Mouse (Mus musculus) ES-Bruce4 (cell line): ENCODE data around the gene Hrh2. TPM values are rescaled to one million over a fixed set of nuclear protein-coding genes. Genes with fewer than 3 reads are reported as not detected.

Experiments
- H3K27ac ChIP-seq: 2 replicates; pipeline ENCODE4 v1.5.1; 2012; ENCODE audit warnings: low read length, inconsistent platforms; ENCODE audit not compliant: insufficient read depth
- H3K27me3 ChIP-seq: 2 replicates; pipeline ENCODE4 v1.6.1; 2012; ENCODE audit warnings: mild to moderate bottlenecking, low read length, inconsistent platforms; ENCODE audit not compliant: control insufficient read depth, poor library complexity, insufficient read depth, severe bottlenecking
- H3K36me3 ChIP-seq: 2 replicates; pipeline ENCODE4 v1.6.1; 2012; ENCODE audit warnings: inconsistent platforms, mild to moderate bottlenecking, low read length, moderate library complexity; ENCODE audit not compliant: control insufficient read depth, poor library complexity, insufficient read depth, severe bottlenecking
- H3K4me1 ChIP-seq: one replicate; pipeline ENCODE4 v1.8.1; 2011; ENCODE audit warnings: low read length; ENCODE audit not compliant: control insufficient read depth, insufficient read depth
- H3K4me3 ChIP-seq: 2 replicates; pipeline ENCODE4 v1.5.1; 2011; ENCODE audit warnings: low read depth, mild to moderate bottlenecking, low read length
- H3K9ac ChIP-seq: 2 replicates; pipeline ENCODE4 v1.6.1; 2012; ENCODE audit warnings: low read depth, mild to moderate bottlenecking, inconsistent platforms; ENCODE audit not compliant: poor library complexity, severe bottlenecking
- H3K9me3 ChIP-seq: replicated peaks from 2 replicates; pipeline ENCODE4 v1.6.1; 2012; ENCODE audit warnings: mild to moderate bottlenecking, low read length, inconsistent platforms; ENCODE audit not compliant: control insufficient read depth, poor library complexity, insufficient read depth, severe bottlenecking
- CTCF ChIP-seq: IDR thresholded peaks from one replicate; pipeline ENCODE4 v1.8.1; 2011; ENCODE audit warnings: low read depth, low read length
- EP300 ChIP-seq: IDR thresholded peaks from 2 replicates; pipeline ENCODE4 v1.6.1; 2011; ENCODE audit warnings: low read depth, low read length; ENCODE audit not compliant: insufficient read depth
- POLR2A ChIP-seq: IDR thresholded peaks from one replicate; pipeline ENCODE4 v1.8.1; 2011; ENCODE audit warnings: low read length; ENCODE audit not compliant: insufficient read depth
- polyA plus RNA-seq: library from polyadenylated mRNA; stranded (reverse); fragments of >200 nt; gene quantifications from 2 replicates; pipeline ENCODE4 v1.2.4, GENCODE M21; 2011; ENCODE audit warnings: low read depth; ENCODE audit not compliant: missing spikeins, insufficient read depth, insufficient read length

The Hrh2 gene
- polyA plus RNA-seq, 1 experiment, result not detected

DNA sequence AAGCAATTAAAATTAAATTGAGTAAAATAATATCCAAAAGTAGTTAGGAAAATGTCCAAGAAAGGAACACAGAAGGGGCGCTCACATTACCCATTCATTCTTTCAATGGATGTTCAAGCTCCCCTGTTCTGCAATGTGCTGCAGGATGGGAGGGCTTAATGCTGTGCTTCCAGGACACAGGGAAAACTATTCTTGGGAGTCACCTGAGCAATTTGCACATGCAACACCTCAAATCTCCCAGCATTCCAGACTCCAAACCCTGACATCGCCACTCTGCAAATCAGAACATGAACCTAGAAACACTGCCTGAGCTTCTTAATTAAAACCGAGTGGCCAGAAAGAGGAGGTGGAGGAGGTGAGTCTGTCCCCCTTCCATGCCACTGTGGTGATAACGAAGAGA is 10.0 kb upstream of the Hrh2 start:
- TF ChIP-seq POLR2A, result no peak
- TF ChIP-seq EP300, result no peak
- H3K9ac ChIP-seq, result no peak overlapping the region
- H3K36me3 ChIP-seq, result no peaks in the 10 kb centered on the region
- H3K4me3 ChIP-seq, result no peak overlapping the region
- no peaks in the 10 kb centered on the region for H3K27me3 ChIP-seq
- H3K4me1 ChIP-seq, result no peaks in the 10 kb centered on the region
- H3K9me3 ChIP-seq, result no peaks in the 10 kb centered on the region
- no peak overlapping the region for H3K27ac ChIP-seq

DNA sequence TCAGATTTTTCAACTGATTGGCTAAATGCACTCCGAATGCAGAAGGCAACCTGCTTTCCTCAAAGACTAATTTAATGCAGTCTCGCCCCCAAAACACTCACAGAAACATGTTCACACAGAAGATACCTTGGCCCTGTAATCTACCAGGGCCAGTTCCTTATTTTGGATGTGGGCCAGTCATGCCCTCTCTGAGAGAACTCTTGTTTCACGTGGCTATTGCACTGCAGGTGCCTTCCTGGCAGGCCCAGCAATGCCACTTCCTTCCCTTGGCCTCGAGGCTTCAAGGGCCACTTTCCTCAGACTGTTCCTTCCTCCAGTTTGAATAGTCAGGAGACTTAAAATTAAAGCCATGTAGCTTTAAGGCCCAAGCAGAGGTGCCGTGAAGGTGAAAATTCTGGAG is 5.5 kb upstream of the Hrh2 start:
- Histone ChIP-seq H3K9me3 (no peaks in the 10 kb centered on the region), H3K9ac (no peak overlapping the region), H3K27me3 (no peaks in the 10 kb centered on the region), H3K36me3 (no peaks in the 10 kb centered on the region), H3K4me3 (no peak overlapping the region), H3K27ac (no peak overlapping the region), H3K4me1 (no peaks in the 10 kb centered on the region)
- TF ChIP-seq CTCF, result no peak
- TF ChIP-seq EP300, result no peak
- no peak for TF ChIP-seq POLR2A

DNA sequence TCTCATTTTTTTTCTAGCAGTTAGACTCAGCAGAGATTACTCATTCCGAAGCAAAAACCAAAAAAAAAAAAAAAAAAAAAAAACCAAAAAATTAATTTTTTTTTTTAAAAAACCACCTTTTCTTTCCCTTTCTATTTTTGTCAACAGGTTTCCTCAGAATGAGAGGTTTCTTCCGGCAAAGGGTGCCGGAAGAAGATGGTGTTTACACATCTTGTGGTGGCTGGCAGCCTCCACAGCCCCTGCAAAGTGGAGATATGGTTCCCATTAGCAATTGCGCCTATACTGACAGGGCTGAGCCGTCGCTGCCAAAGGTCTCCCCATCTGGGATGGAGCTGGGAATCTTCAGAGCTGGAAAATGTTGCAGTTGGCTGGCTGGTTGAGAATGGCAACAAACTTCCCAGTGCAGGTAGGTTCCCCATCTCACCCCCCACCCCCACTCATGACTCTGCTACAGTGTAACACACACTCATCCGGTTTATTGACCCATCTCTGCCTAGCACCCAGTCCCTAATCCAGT is 3.7 kb upstream of the Hrh2 start:
- no peaks in the 10 kb centered on the region for H3K36me3 ChIP-seq
- H3K27ac ChIP-seq, result no peak overlapping the region
- H3K4me3 ChIP-seq, result no peak overlapping the region
- H3K4me1 ChIP-seq, result no peaks in the 10 kb centered on the region
- H3K9ac ChIP-seq, result no peak overlapping the region
- TF ChIP-seq CTCF (no peak), EP300 (no peak), POLR2A (no peak)
- no peaks in the 10 kb centered on the region for H3K9me3 ChIP-seq
- H3K27me3 ChIP-seq, result no peaks in the 10 kb centered on the region

DNA sequence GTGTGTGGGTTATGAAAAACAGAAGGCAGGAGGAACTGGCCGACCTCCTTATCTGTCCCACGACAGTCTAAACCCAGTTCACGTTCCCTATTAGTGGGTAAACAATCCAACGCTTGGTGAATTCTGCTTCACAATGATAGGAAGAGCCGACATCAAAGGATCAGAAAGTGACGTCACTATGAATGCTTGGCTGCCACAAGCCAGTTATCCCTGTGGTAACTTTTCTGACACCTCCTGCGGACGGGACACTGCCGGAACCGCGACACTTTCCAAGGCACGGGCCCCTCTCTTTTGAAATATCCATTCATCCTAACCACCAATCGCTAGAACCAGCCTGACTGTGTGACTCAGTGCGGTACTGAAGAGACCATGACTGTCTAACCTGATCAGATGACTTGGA is 2.0 kb upstream of the Hrh2 start:
- TF ChIP-seq CTCF (no peak), EP300 (no peak), POLR2A (no peak)
- Histone ChIP-seq H3K9ac (no peak overlapping the region), H3K27ac (no peak overlapping the region), H3K9me3 (no peaks in the 10 kb centered on the region), H3K36me3 (no peaks in the 10 kb centered on the region), H3K4me1 (no peaks in the 10 kb centered on the region), H3K4me3 (no peak overlapping the region), H3K27me3 (no peaks in the 10 kb centered on the region)

DNA sequence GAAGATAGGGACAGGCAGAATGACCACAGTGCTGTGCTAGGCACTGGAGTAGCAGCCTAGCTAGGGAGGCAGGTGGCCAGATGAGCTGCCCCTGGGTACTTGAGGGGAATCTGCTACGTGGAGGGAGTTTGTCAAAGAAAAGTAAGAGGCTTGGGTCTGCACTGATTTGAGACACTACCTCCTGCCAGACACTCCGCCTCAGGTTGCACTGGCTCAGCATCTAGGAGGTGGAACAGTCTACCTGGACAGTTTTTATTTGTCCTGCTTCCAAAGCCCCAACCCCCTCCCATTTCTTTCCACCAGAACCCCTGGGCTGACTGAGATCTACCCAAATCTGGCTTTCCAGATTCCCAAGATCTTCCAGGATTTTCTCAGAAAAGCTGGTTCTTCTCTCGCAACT is 748 bp upstream of the Hrh2 start:
- no peak overlapping the region for H3K9ac ChIP-seq

DNA sequence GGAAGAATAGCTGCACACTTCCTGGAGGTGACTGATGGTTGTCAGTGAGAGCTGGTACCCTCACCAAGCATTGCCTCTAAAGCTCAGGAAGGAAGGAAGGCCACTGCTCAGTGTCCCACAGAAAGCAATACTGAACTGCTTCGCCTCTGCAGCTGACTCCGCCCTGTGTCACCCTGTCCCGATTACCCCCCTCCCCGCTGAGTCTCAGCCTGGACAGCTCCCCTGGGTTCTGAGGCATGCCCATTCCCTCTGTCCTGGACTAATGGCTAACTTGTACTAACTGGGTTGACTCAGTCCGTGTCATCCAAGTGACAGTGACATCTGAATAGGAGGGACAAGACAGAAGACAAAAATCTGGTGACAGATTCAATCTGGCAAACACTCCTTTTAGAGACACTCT is 1.7 kb downstream of the Hrh2 start:
- H3K9me3 ChIP-seq, result no peaks in the 10 kb centered on the region
- H3K9ac ChIP-seq, result no peak overlapping the region
- H3K4me1 ChIP-seq, result no peaks in the 10 kb centered on the region
- H3K4me3 ChIP-seq, result no peak overlapping the region
- TF ChIP-seq CTCF (no peak), POLR2A (no peak), EP300 (no peak)
- no peaks in the 10 kb centered on the region for H3K27me3 ChIP-seq
- no peaks in the 10 kb centered on the region for H3K36me3 ChIP-seq
- no peak overlapping the region for H3K27ac ChIP-seq

More for the DNA sequence above, 748 bp upstream of the Hrh2 start:
- Histone ChIP-seq H3K4me1 (no peaks in the 10 kb centered on the region), H3K4me3 (no peak overlapping the region), H3K9me3 (no peaks in the 10 kb centered on the region), H3K27me3 (no peaks in the 10 kb centered on the region), H3K27ac (no peak overlapping the region), H3K36me3 (no peaks in the 10 kb centered on the region)
- no peak for TF ChIP-seq POLR2A
- no peak for TF ChIP-seq EP300
- no peak for TF ChIP-seq CTCF
